ENCODE assay signal across 12 mouse cellular contexts in the genomic region with DNA sequence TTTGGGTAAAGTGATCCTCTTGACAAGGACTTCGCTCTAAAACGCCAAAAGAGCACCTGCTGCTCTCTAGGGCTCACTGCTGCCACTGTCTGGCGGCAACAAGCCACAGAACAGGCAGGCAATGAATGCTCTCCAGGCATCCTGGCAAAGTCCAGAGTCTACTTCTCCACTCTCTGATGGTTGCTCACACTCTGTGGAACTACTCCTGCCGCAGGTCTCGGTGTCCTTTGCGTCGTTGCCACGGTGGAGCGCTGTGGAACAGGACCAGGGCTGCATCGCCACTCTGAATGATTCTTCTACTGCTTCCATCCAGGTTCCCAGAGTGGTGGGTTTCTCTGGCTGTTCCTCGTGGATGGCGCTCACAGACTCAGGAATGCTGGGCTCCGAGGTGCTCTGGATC. TPM values are rescaled to one million over a fixed set of nuclear protein-coding genes. Genes with fewer than 3 reads are reported as not detected.
DNase-seq lines count a peak whose midpoint lies in the region; ATAC-seq and TF ChIP-seq lines count a peak whose summit lies in the region.
"Not testable (repeated sequence)": the region's sequence is repeated elsewhere in the genome, so short reads cannot be mapped to it uniquely, and the experiment has no call there.
"Had no signal": no experiment of that assay in that cellular context is flagged by ENCODE, and none has a peak within 500 bp of the region (broad histone marks: within the 10 kb centered on the region; RNA-seq: fewer than 3 reads in every experiment).

No protein-coding gene starts in this region.

- DNase-seq in Patski (ENCODE audit: low read depth, low spot score); forebrain, embryonic 14.5 days (ENCODE audit: low spot score): not testable (repeated sequence)
- peak; percentile 35 for DNase-seq in kidney, adult 11 months

- ATAC-seq in Patski = peak; percentile 74
- ATAC-seq in forebrain, embryonic 14.5 days = peak; percentile 75; the same call in 1 of the 2 replicates
- peak; percentile 27; the same call in 1 of the 2 replicates for ATAC-seq in hindbrain, embryonic 15.5 days (ENCODE audit: low FRiP score, low read depth)
- ATAC-seq in limb, embryonic 13.5 days (ENCODE audit: low FRiP score, low read depth) = peak; percentile 54; the same call in 1 of the 2 replicates
- ATAC-seq in midbrain, embryonic 12.5 days (ENCODE audit: low FRiP score, low read depth) = peak; percentile 60
- ATAC-seq in neural tube, embryonic 12.5 days (ENCODE audit: low FRiP score, low read depth) = 0 out of 2 replicates have a peak, but pooled peaks have one; percentile 56

- in situ Hi-C loops in Patski (cut with MboI; ENCODE audit: low pct_unique_long_range_greater_than_20kb) = not testable (repeated sequence)

- H3K4me2 ChIP-seq in forebrain, embryonic 14.5 days (ENCODE audit: low read length); hindbrain, embryonic 15.5 days; limb, embryonic 13.5 days (replicated peaks); midbrain, embryonic 12.5 days (replicated peaks); neural tube, embryonic 12.5 days (replicated peaks): not testable (repeated sequence)

- not testable (repeated sequence) for H3K27me3 ChIP-seq in Patski; forebrain, embryonic 14.5 days (replicated peaks; ENCODE audit: control insufficient read depth, insufficient read depth, low read length)
- peaks cover 18% of the 10 kb centered on the region for H3K27me3 ChIP-seq in hindbrain, embryonic 15.5 days
- peaks cover 17% of the 10 kb centered on the region for H3K27me3 ChIP-seq in limb, embryonic 13.5 days
- H3K27me3 ChIP-seq in midbrain, embryonic 12.5 days = peaks cover 20% of the 10 kb centered on the region
- H3K27me3 ChIP-seq in neural tube, embryonic 12.5 days (replicated peaks) = peaks cover 15% of the 10 kb centered on the region

- 0% methylated on average over 3 of the region's 13 CpGs for WGBS in forebrain, embryonic 14.5 days
- 0% methylated on average over 3 of the region's 13 CpGs for WGBS in hindbrain, embryonic 15.5 days
- 0% methylated on average over 3 of the region's 13 CpGs for WGBS in limb, embryonic 13.5 days
- WGBS in midbrain, embryonic 12.5 days = 0% methylated on average over 3 of the region's 13 CpGs
- 1% methylated on average over 3 of the region's 13 CpGs for WGBS in neural tube, embryonic 12.5 days

- not testable (repeated sequence) for H3K9ac ChIP-seq in forebrain, embryonic 14.5 days (ENCODE audit: low read length); hindbrain, embryonic 15.5 days; limb, embryonic 13.5 days; midbrain, embryonic 12.5 days (replicated peaks); neural tube, embryonic 12.5 days

- not testable (repeated sequence) for H3K36me3 ChIP-seq in forebrain, embryonic 14.5 days (ENCODE audit: control insufficient read depth, insufficient read depth, low read length); hindbrain, embryonic 15.5 days; limb, embryonic 13.5 days; midbrain, embryonic 12.5 days; neural tube, embryonic 12.5 days

- H3K4me3 ChIP-seq in forebrain, embryonic 14.5 days (ENCODE audit: low read depth, low read length); hindbrain, embryonic 15.5 days; limb, embryonic 13.5 days; midbrain, embryonic 12.5 days; neural tube, embryonic 12.5 days: not testable (repeated sequence)

- TF ChIP-seq CTCF in Patski (IDR thresholded peaks at IDR 0.05) = not testable (repeated sequence)

- H3K9me3 ChIP-seq in forebrain, embryonic 14.5 days (replicated peaks; ENCODE audit: control insufficient read depth, low read length); hindbrain, embryonic 15.5 days; limb, embryonic 13.5 days; midbrain, embryonic 12.5 days; neural tube, embryonic 12.5 days: not testable (repeated sequence)

- CTCF ChIA-PET in Patski (lab: Charles Lee) = not testable (repeated sequence)

- H3K4me1 ChIP-seq in forebrain, embryonic 14.5 days (ENCODE audit: control insufficient read depth, insufficient read depth, low read length); hindbrain, embryonic 15.5 days (replicated peaks); limb, embryonic 13.5 days; midbrain, embryonic 12.5 days; neural tube, embryonic 12.5 days: not testable (repeated sequence)

- POLR2A ChIA-PET in Patski (lab: Charles Lee) = not testable (repeated sequence)

- not testable (repeated sequence) for H3K27ac ChIP-seq in forebrain, embryonic 14.5 days (ENCODE audit: low read depth, low read length); hindbrain, embryonic 15.5 days (replicated peaks); limb, embryonic 13.5 days; midbrain, embryonic 12.5 days (replicated peaks); neural tube, embryonic 12.5 days

RNA-seq across cellular contexts. Expression of a gene that starts 0.4 kb away (rescaled TPM):
- polyA plus RNA-seq in Patski (2021) = not detected
- not detected in 2 replicates for polyA plus RNA-seq in forebrain, embryonic 14.5 days (2014; fragmentation: Nextera tagmentation; extraction: Ambion mirVana)
- not detected in 2 replicates for polyA plus RNA-seq in hindbrain, embryonic 15.5 days (2015; fragmentation: Nextera tagmentation; extraction: Ambion mirVana)
- polyA plus RNA-seq in limb, embryonic 13.5 days (2015; fragmentation: Nextera tagmentation; extraction: Ambion mirVana) = not detected in 2 replicates
- not detected in 2 replicates for polyA plus RNA-seq in midbrain, embryonic 12.5 days (2016; fragmentation: Nextera tagmentation; extraction: Ambion mirVana)
- not detected in 2 replicates for polyA plus RNA-seq in neural tube, embryonic 12.5 days (2016; fragmentation: Nextera tagmentation; extraction: Ambion mirVana)
- polyA plus RNA-seq: brain, embryonic 14.5 days; CD4-positive, CD25-positive, alpha-beta regulatory T cell, adult 4 months; embryonic facial prominence, embryonic 14.5 days; heart, embryonic 13.5 days; testis, adult 2 months had no signal

RNA-seq across cellular contexts. Expression of a gene that starts 25.6 kb away (rescaled TPM):
- 0.30 TPM for polyA plus RNA-seq in Patski (2021)
- polyA plus RNA-seq in forebrain, embryonic 14.5 days (2014; fragmentation: Nextera tagmentation; extraction: Ambion mirVana) = not detected in 2 replicates
- polyA plus RNA-seq in hindbrain, embryonic 15.5 days (2015; fragmentation: Nextera tagmentation; extraction: Ambion mirVana) = 0.24 TPM in 1 of 2 replicates, not detected in the other
- not detected in 2 replicates for polyA plus RNA-seq in limb, embryonic 13.5 days (2015; fragmentation: Nextera tagmentation; extraction: Ambion mirVana)
- polyA plus RNA-seq in midbrain, embryonic 12.5 days (2016; fragmentation: Nextera tagmentation; extraction: Ambion mirVana) = not detected in 2 replicates
- polyA plus RNA-seq in neural tube, embryonic 12.5 days (2016; fragmentation: Nextera tagmentation; extraction: Ambion mirVana) = not detected in 2 replicates
- polyA plus RNA-seq: brain, embryonic 14.5 days; heart, embryonic 13.5 days had no signal
